Mouse (Mus musculus) lung, adult 2 months (tissue): Measurements from ENCODE around the gene Usp32.

ENCODE experiments used
- CTCF ChIP-seq: fragments of 200-500 bp; IDR thresholded peaks from 2 replicates; pipeline ENCODE4 v1.5.1; 2011; ENCODE audit warnings: mild to moderate bottlenecking, low read length, control low read depth; ENCODE audit not compliant: insufficient read depth
- POLR2A ChIP-seq: fragments of 200-500 bp; IDR thresholded peaks from 2 replicates; pipeline ENCODE4 v1.6.1; 2011; ENCODE audit warnings: low read depth, mild to moderate bottlenecking, control low read depth, low read length, borderline replicate concordance; ENCODE audit errors: extremely low read depth

- no peak for TF ChIP-seq CTCF
- TF ChIP-seq POLR2A: no peak
Measured at GRCm38 (mm10) chr11:84976706-84977105, 163.3 kb downstream of the Usp32 start.
